Mouse (Mus musculus) ES-Bruce4 (cell line): Measurements from ENCODE around the gene Sft2d2.

ENCODE experiments used
- CTCF ChIP-seq: IDR thresholded peaks from one replicate; pipeline ENCODE4 v1.8.1; 2011; ENCODE audit warnings: low read depth, low read length
- POLR2A ChIP-seq: IDR thresholded peaks from one replicate; pipeline ENCODE4 v1.8.1; 2011; ENCODE audit warnings: low read length; ENCODE audit not compliant: insufficient read depth

DNA sequence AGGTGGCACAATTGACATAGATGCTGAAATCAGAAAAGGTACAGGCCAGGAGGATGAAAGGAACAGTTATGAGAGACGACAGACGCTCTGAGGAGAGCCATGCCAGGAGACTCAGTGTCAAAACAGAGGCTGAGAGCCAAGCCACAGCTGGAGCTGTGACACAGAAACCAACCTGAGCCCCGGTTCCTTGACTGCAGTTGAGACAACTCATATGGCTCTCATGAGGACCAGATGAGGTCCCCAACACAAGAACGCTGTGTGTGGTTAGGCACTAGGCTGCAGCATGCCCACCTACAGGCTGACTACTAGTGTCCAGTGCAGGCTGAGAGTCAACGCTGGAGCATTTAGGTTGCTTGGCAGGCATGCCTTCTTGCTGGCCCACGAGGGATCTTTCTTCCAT is 16.2 kb downstream of the Sft2d2 start:
- TF ChIP-seq CTCF = no peak
- TF ChIP-seq POLR2A = no peak
